Mouse (Mus musculus) ES-Bruce4 (cell line): ENCODE data around the gene Neurl1a. TPM values are rescaled to one million over a fixed set of nuclear protein-coding genes. Genes with fewer than 3 reads are reported as not detected.

Experiments
- H3K27ac ChIP-seq: 2 replicates; pipeline ENCODE4 v1.5.1; 2012; ENCODE audit warnings: low read length, inconsistent platforms; ENCODE audit not compliant: insufficient read depth
- H3K27me3 ChIP-seq: 2 replicates; pipeline ENCODE4 v1.6.1; 2012; ENCODE audit warnings: mild to moderate bottlenecking, low read length, inconsistent platforms; ENCODE audit not compliant: control insufficient read depth, poor library complexity, insufficient read depth, severe bottlenecking
- H3K36me3 ChIP-seq: 2 replicates; pipeline ENCODE4 v1.6.1; 2012; ENCODE audit warnings: inconsistent platforms, mild to moderate bottlenecking, low read length, moderate library complexity; ENCODE audit not compliant: control insufficient read depth, poor library complexity, insufficient read depth, severe bottlenecking
- H3K4me1 ChIP-seq: one replicate; pipeline ENCODE4 v1.8.1; 2011; ENCODE audit warnings: low read length; ENCODE audit not compliant: control insufficient read depth, insufficient read depth
- H3K4me3 ChIP-seq: 2 replicates; pipeline ENCODE4 v1.5.1; 2011; ENCODE audit warnings: low read depth, mild to moderate bottlenecking, low read length
- H3K9ac ChIP-seq: 2 replicates; pipeline ENCODE4 v1.6.1; 2012; ENCODE audit warnings: low read depth, mild to moderate bottlenecking, inconsistent platforms; ENCODE audit not compliant: poor library complexity, severe bottlenecking
- H3K9me3 ChIP-seq: replicated peaks from 2 replicates; pipeline ENCODE4 v1.6.1; 2012; ENCODE audit warnings: mild to moderate bottlenecking, low read length, inconsistent platforms; ENCODE audit not compliant: control insufficient read depth, poor library complexity, insufficient read depth, severe bottlenecking
- CTCF ChIP-seq: IDR thresholded peaks from one replicate; pipeline ENCODE4 v1.8.1; 2011; ENCODE audit warnings: low read depth, low read length
- EP300 ChIP-seq: IDR thresholded peaks from 2 replicates; pipeline ENCODE4 v1.6.1; 2011; ENCODE audit warnings: low read depth, low read length; ENCODE audit not compliant: insufficient read depth
- POLR2A ChIP-seq: IDR thresholded peaks from one replicate; pipeline ENCODE4 v1.8.1; 2011; ENCODE audit warnings: low read length; ENCODE audit not compliant: insufficient read depth
- polyA plus RNA-seq: library from polyadenylated mRNA; stranded (reverse); fragments of >200 nt; gene quantifications from 2 replicates; pipeline ENCODE4 v1.2.4, GENCODE M21; 2011; ENCODE audit warnings: low read depth; ENCODE audit not compliant: missing spikeins, insufficient read depth, insufficient read length

The Neurl1a gene
- polyA plus RNA-seq, 1 experiment, result 8.1 TPM

- Histone ChIP-seq H3K27ac (no peak overlapping the region), H3K9ac (no peak overlapping the region), H3K27me3 (no peaks in the 10 kb centered on the region), H3K9me3 (no peaks in the 10 kb centered on the region), H3K36me3 (no peaks in the 10 kb centered on the region), H3K4me3 (no peak overlapping the region), H3K4me1 (no peaks in the 10 kb centered on the region)
- TF ChIP-seq EP300 (no peak), POLR2A (no peak)
These were observed 17.0 kb upstream of the Neurl1a start for GRCm38 (mm10) chr19:47161669-47162068.

- no peak overlapping the region for H3K27ac ChIP-seq
- H3K4me3 ChIP-seq, result no peak overlapping the region
- no peaks in the 10 kb centered on the region for H3K27me3 ChIP-seq
- H3K4me1 ChIP-seq, result peaks cover 2% of the 10 kb centered on the region
- no peak for TF ChIP-seq CTCF
- no peak for TF ChIP-seq EP300
- TF ChIP-seq POLR2A, result no peak
- no peaks in the 10 kb centered on the region for H3K9me3 ChIP-seq
- no peaks in the 10 kb centered on the region for H3K36me3 ChIP-seq
- no peak overlapping the region for H3K9ac ChIP-seq
These were observed 15.4 kb upstream of the Neurl1a start for GRCm38 (mm10) chr19:47163176-47163744.

- H3K27me3 ChIP-seq, result no peaks in the 10 kb centered on the region
- no peaks in the 10 kb centered on the region; the same call in 1 of the 2 replicates for H3K9me3 ChIP-seq
- H3K4me1 ChIP-seq, result peaks cover 2% of the 10 kb centered on the region
- H3K4me3 ChIP-seq, result no peak overlapping the region
- H3K27ac ChIP-seq, result no peak overlapping the region
- no peak overlapping the region for H3K9ac ChIP-seq
- no peak for TF ChIP-seq POLR2A
- no peak for TF ChIP-seq CTCF
- peak; percentile 71; the same call in 1 of the 2 replicates for TF ChIP-seq EP300
- no peaks in the 10 kb centered on the region for H3K36me3 ChIP-seq
These were observed 11.9 kb upstream of the Neurl1a start for GRCm38 (mm10) chr19:47166758-47167157.

DNA sequence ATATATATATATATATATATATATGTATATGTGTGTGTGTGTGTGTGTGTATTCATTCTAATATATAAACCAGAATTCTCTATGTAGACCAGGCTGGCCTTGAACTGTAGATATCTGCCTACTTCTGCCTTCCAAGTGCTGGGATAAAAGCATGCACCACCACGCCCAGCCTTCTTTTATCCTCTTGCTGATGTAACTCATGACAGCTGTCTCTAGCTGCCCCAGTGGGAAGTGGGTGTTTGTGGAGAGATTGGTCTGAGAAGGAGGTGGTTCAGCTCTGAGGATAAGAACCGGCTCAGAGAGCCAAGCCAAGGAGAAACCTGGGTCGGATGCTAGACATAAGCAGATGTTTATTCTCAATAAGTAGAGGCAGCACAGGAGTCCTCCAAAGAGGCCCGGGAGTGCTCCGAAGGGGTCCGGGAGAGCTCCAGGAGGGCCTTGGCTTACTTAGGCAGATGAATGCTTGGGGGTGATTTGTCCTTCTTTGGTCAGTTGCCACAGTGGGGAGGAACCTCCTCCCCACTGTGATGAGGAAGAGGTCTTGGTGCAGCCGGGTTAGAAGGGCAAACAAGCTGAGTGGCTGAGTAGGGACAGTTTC lies 10.9 kb upstream of the Neurl1a start:
- H3K27ac ChIP-seq, result no peak overlapping the region
- peaks cover 2% of the 10 kb centered on the region for H3K4me1 ChIP-seq
- H3K9me3 ChIP-seq, result no peaks in the 10 kb centered on the region; the same call in 1 of the 2 replicates
- no peaks in the 10 kb centered on the region for H3K36me3 ChIP-seq
- TF ChIP-seq CTCF, result no peak
- TF ChIP-seq EP300, result no peak
- no peaks in the 10 kb centered on the region for H3K27me3 ChIP-seq
- no peak overlapping the region for H3K9ac ChIP-seq
- no peak overlapping the region for H3K4me3 ChIP-seq

GRCm38 (mm10) chr19:47168223-47168622 lies 10.4 kb upstream of the Neurl1a start:
- Histone ChIP-seq H3K9me3 (no peaks in the 10 kb centered on the region; the same call in 1 of the 2 replicates), H3K4me3 (0 out of 2 replicates have a peak overlapping the region, but pooled peaks have one; percentile 18), H3K27ac (no peak overlapping the region), H3K9ac (peak overlapping the region; percentile 27; the same call in 1 of the 2 replicates), H3K27me3 (no peaks in the 10 kb centered on the region), H3K4me1 (peaks cover 3% of the 10 kb centered on the region), H3K36me3 (no peaks in the 10 kb centered on the region)
- TF ChIP-seq POLR2A (no peak), CTCF (peak; percentile 65), EP300 (no peak)

- H3K9ac ChIP-seq, result 0 out of 2 replicates have a peak overlapping the region, but pooled peaks have one; percentile 27
These were observed 9.7 kb upstream of the Neurl1a start for GRCm38 (mm10) chr19:47168793-47169412.

More at GRCm38 (mm10) chr19:47168793-47169412, 9.7 kb upstream of the Neurl1a start:
- no peak overlapping the region for H3K27ac ChIP-seq
- no peaks in the 10 kb centered on the region for H3K36me3 ChIP-seq
- TF ChIP-seq POLR2A (no peak), EP300 (no peak), CTCF (peak; percentile 70)
- no peak overlapping the region for H3K4me3 ChIP-seq
- peaks cover 5% of the 10 kb centered on the region for H3K4me1 ChIP-seq
- H3K27me3 ChIP-seq, result no peaks in the 10 kb centered on the region
- no peaks in the 10 kb centered on the region; the same call in 1 of the 2 replicates for H3K9me3 ChIP-seq
